Mouse (Mus musculus) G1E-ER4 (cell line): ENCODE data around the gene Pmm1. TPM values are rescaled to one million over a fixed set of nuclear protein-coding genes. Genes with fewer than 3 reads are reported as not detected.

ENCODE experiments used
- GATA1 ChIP-seq: IDR thresholded peaks from one replicate; pipeline ENCODE4 v1.8.0; 2012; ENCODE audit warnings: low read length, inconsistent platforms
- polyA plus RNA-seq: library from polyadenylated mRNA; stranded (reverse); fragments of >175 nt; gene quantifications from 2 replicates; pipeline ENCODE4 v1.2.3, GENCODE M21; 2012

Gene Pmm1
- polyA plus RNA-seq, 1 experiment = 93.6 TPM

GRCm38 (mm10) chr15:81961078-81961451 is 335 bp upstream of the Pmm1 start:
- no peak for TF ChIP-seq GATA1

- TF ChIP-seq GATA1 = peak; percentile 30
Observed at GRCm38 (mm10) chr15:81958906-81959305, 1.8 kb downstream of the Pmm1 start.

GRCm38 (mm10) chr15:81957598-81957997 is 3.1 kb downstream of the Pmm1 start:
- TF ChIP-seq GATA1 = no peak

GRCm38 (mm10) chr15:81956457-81956856 is 4.3 kb downstream of the Pmm1 start:
- no peak for TF ChIP-seq GATA1

GRCm38 (mm10) chr15:81955414-81955813 is 5.3 kb downstream of the Pmm1 start:
- no peak for TF ChIP-seq GATA1

- no peak for TF ChIP-seq GATA1
Observed at GRCm38 (mm10) chr15:81954716-81955115, 6.0 kb downstream of the Pmm1 start.

GRCm38 (mm10) chr15:81954151-81954583 is 6.6 kb downstream of the Pmm1 start:
- TF ChIP-seq GATA1 = no peak

GRCm38 (mm10) chr15:81952310-81952709 is 8.4 kb downstream of the Pmm1 start:
- TF ChIP-seq GATA1 = no peak

GRCm38 (mm10) chr15:81951159-81951558 is 9.6 kb downstream of the Pmm1 start:
- TF ChIP-seq GATA1 = no peak

GRCm38 (mm10) chr15:81950716-81951115 is 10.0 kb downstream of the Pmm1 start:
- no peak for TF ChIP-seq GATA1

- TF ChIP-seq GATA1 = no peak
Observed at GRCm38 (mm10) chr15:81949476-81950131, 11.1 kb downstream of the Pmm1 start.

- no peak for TF ChIP-seq GATA1
Observed at GRCm38 (mm10) chr15:81949076-81949475, 11.7 kb downstream of the Pmm1 start.

- no peak for TF ChIP-seq GATA1
Observed at GRCm38 (mm10) chr15:81943176-81943749, 17.5 kb downstream of the Pmm1 start.

GRCm38 (mm10) chr15:81941010-81941409 is 19.7 kb downstream of the Pmm1 start:
- no peak for TF ChIP-seq GATA1

GRCm38 (mm10) chr15:81940219-81940618 is 20.5 kb downstream of the Pmm1 start:
- no peak for TF ChIP-seq GATA1

- no peak for TF ChIP-seq GATA1
Observed at GRCm38 (mm10) chr15:81939774-81940173, 21.0 kb downstream of the Pmm1 start.

GRCm38 (mm10) chr15:81939157-81939715 is 21.5 kb downstream of the Pmm1 start:
- TF ChIP-seq GATA1 = no peak

GRCm38 (mm10) chr15:81938246-81938645 is 22.5 kb downstream of the Pmm1 start:
- TF ChIP-seq GATA1 = no peak
